Mouse (Mus musculus) hindbrain, embryonic 14.5 days (tissue): ENCODE measurements around the gene Lin9. TPM values are rescaled to one million over a fixed set of nuclear protein-coding genes. Genes with fewer than 3 reads are reported as not detected.
"Not testable (repeated sequence)": the region's sequence is repeated elsewhere in the genome, so short reads cannot be mapped to it uniquely, and the experiment has no call there.

Source experiments
- ATAC-seq: fragments of 200-750 bp; cut with Nextera tagmentation; 2 replicates; pipeline ENCODE4 v1.8.0; 2017; ENCODE audit warnings: moderate number of reproducible peaks, mild to moderate bottlenecking, moderate TSS enrichment, moderate library complexity; ENCODE audit not compliant: low FRiP score
- DNase-seq: peaks from one replicate; pipeline ENCODE4 v3.0.0-alpha.2; 2015; ENCODE audit warnings: low spot score
- H3K27ac ChIP-seq: fragments of 300-500 bp; sonication (generic); 2 replicates; pipeline ENCODE4 v1.5.1; 2014; ENCODE audit warnings: mild to moderate bottlenecking, moderate library complexity
- H3K27me3 ChIP-seq: fragments of 300-500 bp; sonication (generic); 2 replicates; pipeline ENCODE4 v1.6.1; 2014; ENCODE audit warnings: mild to moderate bottlenecking, low read length, mixed read lengths; ENCODE audit not compliant: control insufficient read depth, insufficient read depth
- H3K36me3 ChIP-seq: fragments of 300-500 bp; sonication (generic); replicated peaks from 2 replicates; pipeline ENCODE4 v1.6.1; 2014; ENCODE audit not compliant: control insufficient read depth, insufficient read depth
- H3K4me1 ChIP-seq: fragments of 300-500 bp; sonication (generic); replicated peaks from 2 replicates; pipeline ENCODE4 v1.6.1; 2014; ENCODE audit warnings: antibody characterized with exemption, low read length, mixed read lengths; ENCODE audit not compliant: control insufficient read depth, insufficient read depth
- H3K4me2 ChIP-seq: fragments of 300-500 bp; sonication (generic); replicated peaks from 2 replicates; pipeline ENCODE4 v1.6.1; 2014; ENCODE audit warnings: mild to moderate bottlenecking, moderate library complexity
- H3K4me3 ChIP-seq: fragments of 300-500 bp; sonication (generic); replicated peaks from 2 replicates; pipeline ENCODE4 v1.5.1; 2014; ENCODE audit warnings: mild to moderate bottlenecking, low read length
- H3K9ac ChIP-seq: fragments of 300-500 bp; sonication (generic); 2 replicates; pipeline ENCODE4 v1.6.1; 2014
- H3K9me3 ChIP-seq: fragments of 300-500 bp; sonication (generic); 2 replicates; pipeline ENCODE4 v1.6.1; 2016; ENCODE audit warnings: low read length; ENCODE audit not compliant: control insufficient read depth
- WGBS: fragments of 180-500 bp; shearing (Covaris S2); extraction: QIAGEN DNeasy Blood & Tissue Kit; methylation state at CpG from one replicate; pipeline ENCODE4 v1.1.7; 2014; 5-methylcytosine and 5-hydroxymethylcytosine counted together
- polyA plus RNA-seq: library from polyadenylated mRNA; unstranded; fragments of >200 nt; fragmentation: Nextera tagmentation; extraction: Ambion mirVana; gene quantifications from 2 replicates; pipeline ENCODE4 v1.2.1, GENCODE M21; 2014

Gene Lin9
- polyA plus RNA-seq, 1 experiment from 2014 or later = 11.2 TPM

GRCm38 (mm10) chr1:180623911-180624310, 17.0 kb upstream of the Lin9 start:
- Histone ChIP-seq H3K4me3 (no peak overlapping the region), H3K9me3 (no peaks in the 10 kb centered on the region), H3K9ac (no peak overlapping the region), H3K27me3 (no peaks in the 10 kb centered on the region), H3K36me3 (no peaks in the 10 kb centered on the region), H3K4me1 (no peaks in the 10 kb centered on the region), H3K27ac (no peak overlapping the region), H3K4me2 (no peak overlapping the region)
- 91% methylated on average over 2 of the region's 2 CpGs for WGBS
- DNase-seq (no peak), ATAC-seq (no peak)

- no peak overlapping the region for H3K4me2 ChIP-seq
- DNase-seq = no peak
- no peak overlapping the region for H3K27ac ChIP-seq
- H3K27me3 ChIP-seq = no peaks in the 10 kb centered on the region
- H3K4me3 ChIP-seq = no peak overlapping the region
- no peak overlapping the region for H3K9ac ChIP-seq
- no peaks in the 10 kb centered on the region for H3K4me1 ChIP-seq
- H3K9me3 ChIP-seq = no peaks in the 10 kb centered on the region
- H3K36me3 ChIP-seq = no peaks in the 10 kb centered on the region
- ATAC-seq = no peak
- WGBS = 69% methylated on average over 2 of the region's 2 CpGs
Observed at GRCm38 (mm10) chr1:180626141-180626540, 14.8 kb upstream of the Lin9 start.

DNA sequence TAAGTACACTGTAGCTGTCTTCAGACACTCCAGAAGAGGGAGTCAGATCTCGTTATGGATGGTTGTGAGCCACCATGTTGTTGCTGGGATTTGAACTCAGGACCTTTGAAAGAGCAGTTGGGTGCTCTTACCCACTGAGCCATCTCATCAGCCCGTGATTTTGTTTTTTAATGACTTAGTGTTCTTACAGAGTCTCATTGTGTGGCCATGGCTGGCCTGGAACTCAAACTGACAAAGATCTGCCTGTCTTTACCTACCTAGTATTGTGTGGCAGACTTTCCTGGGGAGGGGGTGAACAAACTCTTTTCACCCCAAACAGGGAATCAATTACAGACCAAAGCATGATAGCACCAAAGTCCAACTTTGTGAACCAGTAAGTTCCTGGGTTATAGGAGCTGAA, 3.2 kb upstream of the Lin9 start:
- H3K27ac ChIP-seq = not testable (repeated sequence)
- WGBS = 90% methylated on average over 2 of the region's 2 CpGs

DNA sequence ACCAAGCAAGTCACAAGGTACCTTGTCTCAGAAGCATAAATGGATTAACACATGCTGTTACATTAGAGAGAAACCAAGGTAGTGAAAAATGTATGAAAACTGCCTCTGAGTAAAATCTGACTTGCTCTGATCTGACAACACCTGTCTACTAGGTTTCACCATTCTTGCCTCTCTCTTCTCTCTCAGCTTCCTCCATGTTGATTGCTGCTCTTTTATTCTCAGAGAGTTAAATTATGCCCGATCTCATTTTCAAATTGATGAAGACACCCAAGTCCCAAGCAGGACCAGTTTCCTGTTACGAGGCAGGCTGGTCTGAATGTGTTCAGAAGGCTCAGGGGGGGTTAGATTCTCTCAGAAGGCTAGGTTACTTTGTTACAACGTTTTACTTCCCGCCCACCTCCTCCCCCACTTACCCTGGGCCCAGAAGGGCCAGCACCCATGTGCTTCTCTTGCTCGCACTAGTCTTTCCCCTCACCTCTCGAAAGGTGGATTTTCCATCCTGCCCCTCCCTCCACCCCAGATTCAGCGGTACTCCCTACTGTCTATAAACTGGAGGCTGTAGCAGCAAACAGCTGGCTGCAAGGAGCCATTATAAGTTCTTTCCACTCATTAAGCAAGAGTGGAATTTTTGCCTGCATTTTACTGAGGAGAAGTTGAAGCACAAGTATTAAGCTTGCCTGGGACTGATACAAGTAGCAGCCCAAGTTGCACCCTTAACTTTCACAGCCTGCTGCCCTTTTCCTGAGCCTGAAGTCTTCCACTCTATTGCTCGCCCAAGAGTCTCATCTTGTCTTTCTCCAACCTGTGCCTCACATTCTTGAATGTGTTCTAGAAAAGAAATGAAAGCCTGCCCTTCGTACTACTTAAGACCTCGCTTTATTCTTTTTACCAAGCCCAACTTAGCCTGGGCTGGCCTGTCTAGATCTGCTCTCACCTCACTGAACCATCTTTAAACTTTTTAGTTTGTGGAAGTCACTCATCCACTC, 1.2 kb upstream of the Lin9 start:
- Histone ChIP-seq H3K27ac (no peak overlapping the region), H3K4me3 (peak overlapping the region; percentile 99), H3K4me1 (peaks cover 19% of the 10 kb centered on the region), H3K9me3 (no peaks in the 10 kb centered on the region), H3K36me3 (no peaks in the 10 kb centered on the region), H3K4me2 (peak overlapping the region; percentile 87), H3K27me3 (no peaks in the 10 kb centered on the region), H3K9ac (peak overlapping the region; percentile 94; the same call in 1 of the 2 replicates)
- WGBS = 58% methylated on average over 10 of the region's 10 CpGs
- ATAC-seq (no peak), DNase-seq (no peak)

More for the DNA sequence above, 3.2 kb upstream of the Lin9 start:
- H3K9me3 ChIP-seq, ATAC-seq, H3K4me2 ChIP-seq, H3K36me3 ChIP-seq, H3K4me3 ChIP-seq, DNase-seq, H3K9ac ChIP-seq, H3K27me3 ChIP-seq: not testable (repeated sequence)
- peaks cover 18% of the 10 kb centered on the region for H3K4me1 ChIP-seq

GRCm38 (mm10) chr1:180640605-180641125, 285 bp upstream of the Lin9 start:
- H3K9me3 ChIP-seq = no peaks in the 10 kb centered on the region
- no peaks in the 10 kb centered on the region for H3K27me3 ChIP-seq
- DNase-seq (peak; percentile 44), ATAC-seq (peak; percentile 79)
- under 1% methylated on average over 42 of the region's 61 CpGs for WGBS
- no peaks in the 10 kb centered on the region for H3K36me3 ChIP-seq
- peaks cover 19% of the 10 kb centered on the region for H3K4me1 ChIP-seq
- H3K4me3 ChIP-seq = peak overlapping the region; percentile 99
- peak overlapping the region; percentile 94 for H3K9ac ChIP-seq
- H3K27ac ChIP-seq = peak overlapping the region; percentile 91
- peak overlapping the region; percentile 87 for H3K4me2 ChIP-seq

GRCm38 (mm10) chr1:180641518-180642227, 723 bp downstream of the Lin9 start:
- Histone ChIP-seq H3K27me3 (no peaks in the 10 kb centered on the region), H3K4me2 (peak overlapping the region; percentile 87), H3K4me1 (peaks cover 19% of the 10 kb centered on the region), H3K4me3 (peak overlapping the region; percentile 99), H3K9ac (peak overlapping the region; percentile 94), H3K36me3 (no peaks in the 10 kb centered on the region), H3K27ac (peak overlapping the region; percentile 91), H3K9me3 (no peaks in the 10 kb centered on the region)
- peak; percentile 69 for ATAC-seq
- peak; percentile 26 for DNase-seq
- 4% methylated on average over 49 of the region's 50 CpGs for WGBS

DNA sequence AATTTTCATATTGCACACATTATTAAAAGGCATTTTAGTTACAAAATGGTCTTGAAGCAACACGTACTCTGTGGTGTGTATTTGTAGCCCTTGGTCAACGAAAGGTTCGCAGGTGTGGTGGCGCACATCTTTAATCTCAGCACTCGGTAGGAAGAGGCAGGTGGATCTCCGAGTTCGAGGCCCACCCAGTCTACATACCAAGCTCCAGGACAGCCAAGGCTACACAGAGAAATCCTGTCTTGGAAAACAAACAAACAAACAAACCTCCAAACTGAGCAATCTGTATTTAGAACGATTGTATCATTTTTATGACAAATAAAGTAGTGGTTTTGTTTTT, 1.2 kb downstream of the Lin9 start:
- peaks cover 19% of the 10 kb centered on the region for H3K4me1 ChIP-seq
- peak overlapping the region; percentile 94 for H3K9ac ChIP-seq
- WGBS = 83% methylated on average over 8 of the region's 8 CpGs
- H3K4me3 ChIP-seq = peak overlapping the region; percentile 99
- DNase-seq = no peak
- peak overlapping the region; percentile 87 for H3K4me2 ChIP-seq
- no peak overlapping the region for H3K27ac ChIP-seq
- no peaks in the 10 kb centered on the region for H3K27me3 ChIP-seq
- H3K9me3 ChIP-seq = no peaks in the 10 kb centered on the region
- no peaks in the 10 kb centered on the region for H3K36me3 ChIP-seq
- ATAC-seq = no peak

- no peaks in the 10 kb centered on the region for H3K9me3 ChIP-seq
- H3K9ac ChIP-seq = no peak overlapping the region
- no peak overlapping the region for H3K27ac ChIP-seq
- no peak overlapping the region for H3K4me3 ChIP-seq
- DNase-seq = no peak
- H3K4me1 ChIP-seq = no peaks in the 10 kb centered on the region
- H3K4me2 ChIP-seq = no peak overlapping the region
- ATAC-seq = no peak
- peaks cover 20% of the 10 kb centered on the region for H3K27me3 ChIP-seq
- 94% methylated on average over 7 of the region's 7 CpGs for WGBS
- peaks cover 35% of the 10 kb centered on the region for H3K36me3 ChIP-seq
Observed at GRCm38 (mm10) chr1:180691284-180691683, 50.3 kb downstream of the Lin9 start.
